9 mouse cellular contexts compared by ENCODE assay signal in the genomic region with DNA sequence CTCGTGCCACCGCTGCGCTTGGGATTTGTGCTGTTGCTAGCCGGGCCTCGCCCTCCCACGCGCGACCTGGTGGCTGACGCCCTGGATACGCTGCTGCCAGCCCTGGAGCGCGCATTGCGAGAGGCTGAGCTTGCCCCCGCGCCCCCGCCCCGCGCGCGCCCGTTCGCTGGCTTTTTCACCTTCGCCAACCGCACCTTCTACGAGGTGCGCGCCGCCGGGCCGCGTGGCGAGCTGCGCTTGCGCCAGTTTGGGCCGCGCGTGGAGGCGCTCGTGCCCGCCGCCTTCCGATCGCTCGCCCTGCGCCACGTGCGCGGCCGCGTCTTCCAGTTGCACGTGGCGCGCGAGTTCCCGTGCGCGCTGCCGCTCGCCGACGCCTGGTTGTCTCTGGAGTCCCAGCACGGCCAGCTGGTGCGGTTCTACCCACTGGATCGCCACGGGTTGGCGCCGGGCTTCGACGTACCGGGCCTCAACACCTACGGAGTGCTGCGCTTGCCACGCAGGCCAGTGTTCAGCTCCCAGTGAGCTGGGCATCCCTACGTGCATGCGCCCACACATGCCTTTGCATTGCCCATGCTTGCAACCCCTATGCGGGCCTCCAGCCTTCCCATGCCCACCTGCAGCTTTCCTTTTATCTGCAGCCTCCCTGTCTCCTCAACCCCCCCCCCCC. TPM values are rescaled to one million over a fixed set of nuclear protein-coding genes. Genes with fewer than 3 reads are reported as not detected.
DNase-seq lines count a peak whose midpoint lies in the region; ATAC-seq lines count a peak whose summit lies in the region.
"Had no signal": no experiment of that assay in that cellular context is flagged by ENCODE, and none has a peak within 500 bp of the region (broad histone marks: within the 10 kb centered on the region; RNA-seq: fewer than 3 reads in every experiment).

No protein-coding gene starts in this region.

- no peaks in the 10 kb centered on the region for H3K9me3 ChIP-seq in heart, embryonic 13.5 days
- no peaks in the 10 kb centered on the region for H3K9me3 ChIP-seq in embryonic facial prominence, embryonic 15.5 days (replicated peaks)
- H3K9me3 ChIP-seq in intestine, embryonic 14.5 days (ENCODE audit: control insufficient read depth, low read length), result no peaks in the 10 kb centered on the region
- H3K9me3 ChIP-seq in limb, embryonic 15.5 days, result no peaks in the 10 kb centered on the region

- no peak for DNase-seq in heart, postnatal 36 days
- DNase-seq in ZHBTc4 (ENCODE audit: low read depth, low spot score), result peak; percentile 83
- DNase-seq in intestine, embryonic 14.5 days (ENCODE audit: low spot score), result peak; percentile 73
- peak; percentile 85 for DNase-seq in right cerebral cortex, adult 18-20 months
- no peak for DNase-seq in spleen, postnatal 10 days (ENCODE audit: low spot score in 2 of 2)

- no peak for ATAC-seq in heart, embryonic 13.5 days (ENCODE audit: extremely low read depth, insufficient number of reproducible peaks, low FRiP score, low TSS enrichment)
- peak; percentile 48; the same call in 1 of the 2 replicates for ATAC-seq in embryonic facial prominence, embryonic 15.5 days (ENCODE audit: insufficient number of reproducible peaks, low FRiP score, low TSS enrichment, low read depth)
- ATAC-seq in intestine, embryonic 14.5 days (replicated peaks; ENCODE audit: low FRiP score, low TSS enrichment, low read depth), result peak; percentile 41; the same call in 1 of the 2 replicates
- peak; percentile 37; the same call in 1 of the 2 replicates for ATAC-seq in limb, embryonic 15.5 days (ENCODE audit: insufficient number of reproducible peaks, low FRiP score, low TSS enrichment, low read depth)

- H3K4me2 ChIP-seq in heart, embryonic 13.5 days, result peak overlapping the region; percentile 90
- H3K4me2 ChIP-seq in embryonic facial prominence, embryonic 15.5 days (replicated peaks), result peak overlapping the region; percentile 96
- H3K4me2 ChIP-seq in intestine, embryonic 14.5 days (ENCODE audit: low read length), result peak overlapping the region; percentile 98
- peak overlapping the region; percentile 95 for H3K4me2 ChIP-seq in limb, embryonic 15.5 days

- peak overlapping the region; percentile 68 for H3K9ac ChIP-seq in heart, embryonic 13.5 days
- peak overlapping the region; percentile 31 for H3K9ac ChIP-seq in embryonic facial prominence, embryonic 15.5 days
- peak overlapping the region; percentile 57 for H3K9ac ChIP-seq in intestine, embryonic 14.5 days (ENCODE audit: low read length)
- peak overlapping the region; percentile 50 for H3K9ac ChIP-seq in limb, embryonic 15.5 days

- peaks cover 22% of the 10 kb centered on the region for H3K4me1 ChIP-seq in heart, embryonic 13.5 days
- H3K4me1 ChIP-seq in embryonic facial prominence, embryonic 15.5 days, result peaks cover 21% of the 10 kb centered on the region
- H3K4me1 ChIP-seq in intestine, embryonic 14.5 days (replicated peaks; ENCODE audit: control insufficient read depth, insufficient read depth, low read length), result peaks cover 11% of the 10 kb centered on the region; the same call in 1 of the 2 replicates
- peaks cover 16% of the 10 kb centered on the region for H3K4me1 ChIP-seq in limb, embryonic 15.5 days

- no peak overlapping the region for H3K27ac ChIP-seq in heart, embryonic 13.5 days (replicated peaks)
- H3K27ac ChIP-seq in embryonic facial prominence, embryonic 15.5 days (replicated peaks), result no peak overlapping the region
- H3K27ac ChIP-seq in intestine, embryonic 14.5 days (ENCODE audit: low read depth), result no peak overlapping the region
- no peak overlapping the region for H3K27ac ChIP-seq in limb, embryonic 15.5 days

- H3K27me3 ChIP-seq in heart, embryonic 13.5 days (replicated peaks), result peaks cover 60% of the 10 kb centered on the region
- peaks cover 35% of the 10 kb centered on the region for H3K27me3 ChIP-seq in embryonic facial prominence, embryonic 15.5 days
- H3K27me3 ChIP-seq in intestine, embryonic 14.5 days (replicated peaks; ENCODE audit: control insufficient read depth, insufficient read depth, low read length), result peaks cover 27% of the 10 kb centered on the region
- H3K27me3 ChIP-seq in limb, embryonic 15.5 days, result peaks cover 39% of the 10 kb centered on the region

- H3K4me3 ChIP-seq in heart, embryonic 13.5 days, result peak overlapping the region; percentile 56
- H3K4me3 ChIP-seq in embryonic facial prominence, embryonic 15.5 days (replicated peaks), result peak overlapping the region; percentile 60
- peak overlapping the region; percentile 53 for H3K4me3 ChIP-seq in intestine, embryonic 14.5 days (ENCODE audit: low read depth, low read length)
- H3K4me3 ChIP-seq in limb, embryonic 15.5 days, result peak overlapping the region; percentile 56

- H3K36me3 ChIP-seq in heart, embryonic 13.5 days, result no peaks in the 10 kb centered on the region
- no peaks in the 10 kb centered on the region for H3K36me3 ChIP-seq in embryonic facial prominence, embryonic 15.5 days
- no peaks in the 10 kb centered on the region for H3K36me3 ChIP-seq in intestine, embryonic 14.5 days (ENCODE audit: control insufficient read depth, insufficient read depth, low read length)
- no peaks in the 10 kb centered on the region for H3K36me3 ChIP-seq in limb, embryonic 15.5 days

- 2% methylated on average over 76 of the region's 76 CpGs for WGBS in heart, embryonic 13.5 days
- WGBS in embryonic facial prominence, embryonic 15.5 days, result under 1% methylated on average over 75 of the region's 76 CpGs
- WGBS in intestine, embryonic 14.5 days, result 3% methylated on average over 76 of the region's 76 CpGs
- 1% methylated on average over 75 of the region's 76 CpGs for WGBS in limb, embryonic 15.5 days

- intact Hi-C loops in heart, postnatal 36 days (cut with DNase I), result no loop called here

RNA-seq across cellular contexts. Expression of gene Lactbl1, which starts 15.3 kb away (rescaled TPM):
- not detected in 2 replicates for polyA plus RNA-seq in heart, embryonic 13.5 days (2015; fragmentation: Nextera tagmentation; extraction: Ambion mirVana)
- total RNA-seq in heart, postnatal 36 days (2021), result not detected
- 0.05 TPM in 1 of 2 replicates, not detected in the other for polyA plus RNA-seq in embryonic facial prominence, embryonic 15.5 days (2015; fragmentation: Nextera tagmentation; extraction: Ambion mirVana)
- not detected in 2 replicates for polyA plus RNA-seq in intestine, embryonic 14.5 days (2014; fragmentation: Nextera tagmentation; extraction: Ambion mirVana)
- polyA plus RNA-seq in limb, embryonic 15.5 days (2015; fragmentation: Nextera tagmentation; extraction: Ambion mirVana), result not detected in 2 replicates
- total RNA-seq: neutrophil, adult 5-6 weeks had no signal

RNA-seq across cellular contexts. Expression of gene Tex46, which starts 27.5 kb away (rescaled TPM):
- not detected in 2 replicates for polyA plus RNA-seq in heart, embryonic 13.5 days (2015; fragmentation: Nextera tagmentation; extraction: Ambion mirVana)
- not detected for total RNA-seq in heart, postnatal 36 days (2021)
- not detected in 2 replicates for polyA plus RNA-seq in embryonic facial prominence, embryonic 15.5 days (2015; fragmentation: Nextera tagmentation; extraction: Ambion mirVana)
- polyA plus RNA-seq in intestine, embryonic 14.5 days (2014; fragmentation: Nextera tagmentation; extraction: Ambion mirVana), result not detected in 2 replicates
- polyA plus RNA-seq in limb, embryonic 15.5 days (2015; fragmentation: Nextera tagmentation; extraction: Ambion mirVana), result not detected in 2 replicates
- total RNA-seq: neutrophil, adult 5-6 weeks had no signal

RNA-seq across cellular contexts. Expression of gene Kdm1a, which starts 35.2 kb away (rescaled TPM):
- polyA plus RNA-seq in heart, embryonic 13.5 days (2015; fragmentation: Nextera tagmentation; extraction: Ambion mirVana), result 25.1 and 27.5 TPM in 2 replicates
- 10 to 100 TPM; 28.4 to 33.7 TPM for total RNA-seq in heart, postnatal 36 days (2021)
- 39.6 and 40.2 TPM in 2 replicates for polyA plus RNA-seq in embryonic facial prominence, embryonic 15.5 days (2015; fragmentation: Nextera tagmentation; extraction: Ambion mirVana)
- polyA plus RNA-seq in intestine, embryonic 14.5 days (2014; fragmentation: Nextera tagmentation; extraction: Ambion mirVana), result 52.8 and 54.8 TPM in 2 replicates
- 26.8 and 34.8 TPM in 2 replicates for polyA plus RNA-seq in limb, embryonic 15.5 days (2015; fragmentation: Nextera tagmentation; extraction: Ambion mirVana)

Comparison
In these comparisons a context has a peak if more than half of its experiments do, and no peak if none do; other contexts are left out.
1. DNase-seq: peak in ZHBTc4 (single experiment), intestine, embryonic 14.5 days (single experiment) and right cerebral cortex, adult 18-20 months (single experiment); none in heart, postnatal 36 days (0 of 2) and spleen, postnatal 10 days (0 of 2).
2. Peak in every context shown above with its lines, with median percentiles within 50 percentile points of each other: H3K4me2 ChIP-seq, H3K4me3 ChIP-seq and H3K9ac ChIP-seq.